Mouse (Mus musculus) MEL (cell line): ENCODE results near the gene Mcub.

Experiments used
- BHLHE40 ChIP-seq: IDR thresholded peaks from 2 replicates; pipeline ENCODE4 v1.6.1; 2012; ENCODE audit warnings: low read depth, mild to moderate bottlenecking, inconsistent platforms, low read length, improper control_type of control experiment, borderline replicate concordance
- CTCF ChIP-seq, 3 experiments: IDR thresholded peaks in 2 of 3; conservative IDR thresholded peaks in 1 of 3; 2 replicates each; pipeline ENCODE4 v1.5.1; 2011 to 2012; ENCODE audit warnings: low read length in 3 of 3, low read depth in 2 of 3, mild to moderate bottlenecking in 2 of 3, improper control_type of control experiment in 1 of 3, inconsistent platforms in 1 of 3, mixed read lengths in 1 of 3, moderate library complexity in 1 of 3; ENCODE audit not compliant: control insufficient read depth in 1 of 3, insufficient read depth in 1 of 3, poor library complexity in 1 of 3, severe bottlenecking in 1 of 3
- EP300 ChIP-seq, 2 experiments: IDR thresholded peaks; 2 replicates each; pipeline ENCODE4 v1.6.1; 2011; ENCODE audit warnings: improper control_type of control experiment in 2 of 2, low read length in 2 of 2, low read depth in 1 of 2, mild to moderate bottlenecking in 1 of 2
- NRF1 ChIP-seq: IDR thresholded peaks from 2 replicates; pipeline ENCODE4 v1.6.1; 2014; ENCODE audit warnings: low read depth, mild to moderate bottlenecking, inconsistent platforms, low read length, improper control_type of control experiment, moderate library complexity; ENCODE audit not compliant: poor library complexity, insufficient read depth, severe bottlenecking
- RAD21 ChIP-seq: IDR thresholded peaks from 2 replicates; pipeline ENCODE4 v1.6.1; 2011; ENCODE audit warnings: mild to moderate bottlenecking, low read depth, low read length, improper control_type of control experiment
- USF1 ChIP-seq: IDR thresholded peaks from 2 replicates; pipeline ENCODE4 v1.6.1; 2014; ENCODE audit warnings: low read depth, mild to moderate bottlenecking, inconsistent platforms, low read length, improper control_type of control experiment, moderate library complexity

- TF ChIP-seq RAD21 = no peak
- no peak for TF ChIP-seq EP300 (IDR thresholded peaks at IDR 0.05; ENCODE audit: low read depth in 1 of 2, low read length in 2 of 2)
- TF ChIP-seq CTCF (IDR thresholded peaks at IDR 0.05 in 2 of 3, conservative IDR thresholded peaks at IDR 0.05 in 1 of 3; ENCODE audit: control insufficient read depth in 1 of 3, insufficient read depth in 1 of 3, low read depth in 2 of 3, low read length in 3 of 3, poor library complexity in 1 of 3, severe bottlenecking in 1 of 3) = no peak
- no peak for TF ChIP-seq NRF1
- TF ChIP-seq BHLHE40 = no peak
- TF ChIP-seq USF1 = no peak
These were observed 30.9 kb upstream of the Mcub start for GRCm38 (mm10) chr3:130000926-130001325.
